Mouse (Mus musculus): ENCODE data around the gene Lrrc36.

The Lrrc36 gene

DNA sequence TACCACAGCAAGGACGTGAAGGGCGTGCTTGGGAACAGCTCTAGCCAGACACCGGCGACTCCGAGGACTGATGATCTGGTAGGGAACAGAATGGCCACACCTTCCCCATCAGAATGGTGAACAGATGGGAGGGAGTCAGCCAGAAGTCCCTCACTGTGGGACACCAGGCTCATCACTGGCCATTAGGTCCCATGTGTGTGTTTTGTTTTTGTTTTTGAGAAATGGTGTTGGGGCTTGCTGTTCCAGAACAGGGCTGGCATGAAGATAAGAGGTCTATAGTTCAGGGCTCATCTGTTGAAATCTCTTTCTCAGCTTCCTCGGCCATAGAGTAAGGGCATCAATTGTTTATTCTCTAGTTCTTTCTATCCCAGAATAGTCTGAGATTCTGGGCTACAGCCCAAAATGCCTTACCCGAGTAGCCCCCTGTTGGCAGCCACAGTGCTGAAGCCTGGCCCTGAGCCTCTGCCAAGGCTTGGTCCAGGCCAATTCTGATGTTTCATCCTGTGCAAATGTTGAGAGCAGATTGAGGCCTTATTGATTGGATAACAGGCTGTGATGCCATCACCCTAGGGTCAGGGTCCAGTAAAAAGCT is 53.4 kb downstream of the Lrrc36 start:
- no peak for DNase-seq (ENCODE audit: low read depth, low spot score)

GRCm38 (mm10) chr8:105467396-105467985 is 54.1 kb downstream of the Lrrc36 start:
- DNase-seq (ENCODE audit: low read depth, low spot score): no peak

DNA sequence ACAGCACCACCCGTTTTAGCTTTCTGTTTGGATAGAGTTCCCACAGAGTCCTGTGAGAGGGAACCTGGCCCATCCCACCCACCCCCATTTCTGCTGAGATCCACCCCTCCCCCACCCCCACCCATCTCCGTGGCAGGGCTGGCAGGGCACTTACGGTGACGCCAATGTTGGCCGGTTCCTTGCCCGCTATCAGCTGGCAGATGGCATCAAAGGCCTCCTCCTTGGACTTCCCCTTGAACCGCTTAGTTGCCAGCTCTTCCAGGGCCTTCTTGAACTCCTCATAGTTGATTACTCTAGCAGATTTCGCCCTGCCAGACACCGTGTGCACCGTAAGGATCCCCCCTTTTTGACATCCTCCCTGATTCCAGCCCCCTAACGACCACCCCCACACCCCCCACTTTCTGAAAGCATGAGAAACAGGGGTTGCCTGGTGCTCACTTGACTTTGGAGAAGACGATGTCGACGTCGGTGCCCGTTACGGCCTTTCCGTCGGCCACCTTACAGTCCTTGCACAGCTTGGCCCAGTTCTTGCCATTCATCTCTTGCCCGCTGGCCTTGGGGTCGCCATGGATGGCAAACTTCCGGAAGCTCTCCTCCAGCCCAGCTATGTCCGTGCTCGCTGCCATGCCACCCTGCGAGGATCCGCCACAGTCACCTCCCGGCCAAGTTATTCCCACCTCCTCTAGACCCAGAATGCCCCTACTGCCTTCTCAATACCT is 54.8 kb downstream of the Lrrc36 start:
- DNase-seq (ENCODE audit: low read depth, low spot score): no peak

DNA sequence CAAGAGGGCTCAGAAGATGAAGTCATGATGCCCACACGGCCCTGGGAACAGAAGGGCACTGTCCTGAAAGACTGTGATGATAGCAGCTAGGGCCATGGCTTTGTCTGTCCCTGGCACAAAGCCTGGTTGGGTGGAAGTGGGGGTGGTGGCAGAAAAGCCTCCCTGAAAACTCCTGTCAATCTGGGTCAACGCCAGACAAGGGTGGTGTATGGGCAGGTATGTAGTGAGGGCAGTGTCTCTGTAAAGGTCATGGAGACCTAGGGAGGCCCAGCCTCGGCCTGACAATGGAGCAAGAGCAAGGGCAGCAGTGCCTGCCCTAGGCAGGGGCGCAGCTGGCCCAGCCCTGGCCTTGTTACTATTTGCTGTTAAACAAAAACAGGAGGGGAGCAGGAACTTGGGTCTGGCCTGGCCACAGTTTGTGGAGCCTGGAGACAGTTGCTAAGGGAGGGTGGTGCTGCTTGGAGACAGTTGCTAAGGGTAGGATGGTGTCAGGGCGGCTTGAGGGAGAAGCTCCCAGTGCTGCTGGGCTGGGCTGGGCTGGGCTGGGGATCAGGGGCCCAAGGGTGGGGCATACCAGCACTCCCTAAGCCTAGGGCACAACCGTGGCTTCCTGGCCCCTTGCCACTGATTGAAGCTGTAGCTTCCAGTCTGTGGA is 55.8 kb downstream of the Lrrc36 start:
- peak; percentile 69 for DNase-seq (ENCODE audit: low read depth, low spot score)

GRCm38 (mm10) chr8:105469816-105470215 is 56.4 kb downstream of the Lrrc36 start:
- no peak for DNase-seq (ENCODE audit: low read depth, low spot score)

- DNase-seq (ENCODE audit: low read depth, low spot score): no peak
These were observed 56.9 kb downstream of the Lrrc36 start for GRCm38 (mm10) chr8:105470262-105470661.

GRCm38 (mm10) chr8:105470681-105471313 is 57.4 kb downstream of the Lrrc36 start:
- no peak for DNase-seq (ENCODE audit: low read depth, low spot score)

- peak; percentile 97 for DNase-seq (ENCODE audit: low read depth, low spot score)
These were observed 58.1 kb downstream of the Lrrc36 start, which contains the start of gene Tppp3 for GRCm38 (mm10) chr8:105471314-105472015. TSS of gene Tppp3 (minus strand) at chr8:105471526.

GRCm38 (mm10) chr8:105472414-105472932 is 59.1 kb downstream of the Lrrc36 start:
- DNase-seq (ENCODE audit: low read depth, low spot score): no peak

GRCm38 (mm10) chr8:105472983-105473382 is 59.6 kb downstream of the Lrrc36 start:
- DNase-seq (ENCODE audit: low read depth, low spot score): no peak

- peak; percentile 85 for DNase-seq (ENCODE audit: low read depth, low spot score)
These were observed 60.6 kb downstream of the Lrrc36 start for GRCm38 (mm10) chr8:105473816-105474606.

GRCm38 (mm10) chr8:105474680-105475079 is 61.3 kb downstream of the Lrrc36 start:
- DNase-seq (ENCODE audit: low read depth, low spot score): no peak

DNA sequence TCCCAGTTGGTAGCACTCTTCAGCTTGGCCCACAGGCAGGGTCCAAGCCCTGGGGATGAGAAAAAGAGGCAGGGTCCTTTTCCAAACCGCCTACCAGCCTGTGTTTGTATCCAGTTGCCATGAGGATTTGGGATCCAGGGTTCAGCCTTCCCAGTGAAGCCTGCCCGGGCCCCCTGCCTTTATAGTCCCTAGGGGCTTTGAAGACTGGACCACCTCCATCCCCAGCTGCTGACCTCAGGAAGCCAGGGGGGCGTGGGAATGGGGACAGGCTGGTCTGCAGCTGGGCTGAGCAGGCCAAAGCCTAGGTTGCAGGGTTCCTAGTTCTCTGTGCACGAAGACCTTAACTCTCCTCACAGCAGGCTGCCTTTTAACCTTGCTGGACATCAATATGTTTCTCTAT is 61.9 kb downstream of the Lrrc36 start:
- DNase-seq (ENCODE audit: low read depth, low spot score): peak; percentile 68

GRCm38 (mm10) chr8:105475742-105476141 is 62.4 kb downstream of the Lrrc36 start:
- no peak for DNase-seq (ENCODE audit: low read depth, low spot score)

DNA sequence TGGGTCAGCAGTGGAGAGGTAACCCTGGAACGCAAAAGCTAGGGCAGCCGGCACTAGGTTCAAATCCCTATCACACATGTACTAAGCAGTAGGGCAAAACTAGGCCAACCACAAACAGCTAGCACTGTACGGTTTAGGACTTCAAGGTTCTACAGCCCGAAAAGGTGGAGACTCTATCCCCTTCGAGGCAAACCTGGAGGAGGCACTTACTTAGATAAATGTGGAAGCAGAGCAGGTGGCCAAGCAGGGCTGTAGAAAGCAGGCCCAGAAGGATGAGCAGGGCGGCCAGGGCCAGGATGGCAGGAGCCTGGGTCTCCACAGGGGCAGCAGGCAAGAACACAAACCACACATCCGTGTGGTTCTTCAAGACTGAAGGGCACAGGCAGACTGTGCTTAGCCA is 62.8 kb downstream of the Lrrc36 start:
- no peak for DNase-seq (ENCODE audit: low read depth, low spot score)

DNA sequence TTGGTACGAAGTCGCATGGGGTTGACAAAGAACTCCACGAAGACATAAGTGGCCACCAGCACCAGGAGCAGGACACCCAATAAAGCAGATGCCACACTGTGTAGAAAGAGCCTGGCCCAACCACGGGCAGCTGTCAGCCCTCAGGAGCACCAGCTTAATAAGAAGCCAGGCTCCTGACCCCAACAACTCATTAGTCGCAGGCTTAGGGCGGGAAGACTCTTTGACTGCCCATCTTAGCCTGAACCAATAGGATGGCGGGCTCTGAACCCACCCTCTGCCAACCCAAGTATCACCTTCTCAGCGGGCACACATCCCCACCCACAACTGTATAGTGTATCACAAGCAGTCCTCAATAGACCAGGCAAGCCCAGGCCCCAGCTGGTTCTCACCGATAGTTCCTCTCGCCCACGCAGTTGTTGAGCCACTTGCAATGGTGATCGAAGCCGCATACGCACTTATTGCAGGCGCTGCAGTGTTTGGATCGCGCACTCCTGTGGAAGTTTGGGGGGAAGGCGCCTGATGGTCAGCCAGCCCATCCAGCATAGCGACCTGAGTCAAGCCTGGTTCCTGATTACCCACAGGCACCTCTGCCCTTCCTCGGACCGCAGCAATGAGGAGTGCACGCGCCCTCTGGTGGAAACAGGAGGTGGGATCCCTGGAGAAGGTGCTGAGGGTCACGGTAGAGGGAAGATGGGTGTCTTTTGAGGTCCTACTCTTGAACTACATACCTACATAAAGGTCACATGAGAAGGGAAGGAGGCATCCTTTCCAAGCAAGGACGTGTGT is 63.5 kb downstream of the Lrrc36 start:
- DNase-seq (ENCODE audit: low read depth, low spot score): no peak

GRCm38 (mm10) chr8:105477792-105478191 is 64.4 kb downstream of the Lrrc36 start:
- DNase-seq (ENCODE audit: low read depth, low spot score): no peak

DNA sequence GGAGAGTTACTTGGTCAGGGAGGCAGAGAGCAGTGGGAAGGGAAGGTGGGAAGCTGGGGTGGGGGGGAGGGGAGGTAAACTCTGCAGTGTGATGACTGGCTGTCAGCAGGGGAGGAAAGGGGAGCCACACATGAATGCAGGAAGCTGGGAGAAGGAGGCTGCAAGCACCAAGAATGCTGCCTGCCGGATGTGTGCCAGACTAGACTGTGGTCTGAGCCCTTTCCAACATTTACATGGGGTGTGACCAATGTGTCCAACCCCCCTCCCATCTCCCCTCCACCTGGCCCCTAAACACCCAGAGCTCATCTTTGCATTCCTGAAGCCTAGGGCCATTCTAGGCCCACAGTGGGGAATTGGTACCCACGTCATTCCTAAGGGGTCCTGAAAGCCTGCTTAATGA is 67.6 kb downstream of the Lrrc36 start:
- no peak for DNase-seq (ENCODE audit: low read depth, low spot score)

- DNase-seq (ENCODE audit: low read depth, low spot score): no peak
These were observed 68.1 kb downstream of the Lrrc36 start for GRCm38 (mm10) chr8:105481453-105481852.
